In genomic region chr1:192799165-192799991, GRCm38 (mm10) we compare ENCODE assay signal across 8 mouse cellular contexts. TPM values are rescaled to one million over a fixed set of nuclear protein-coding genes. Genes with fewer than 3 reads are reported as not detected.
DNase-seq lines count a peak whose midpoint lies in the region; ATAC-seq and TF ChIP-seq lines count a peak whose summit lies in the region.

No protein-coding gene starts in this region.

- H3K4me1 ChIP-seq in heart, embryonic 15.5 days (replicated peaks) = peaks cover 34% of the 10 kb centered on the region
- H3K4me1 ChIP-seq in forebrain, postnatal 0 days (ENCODE audit: insufficient read depth) = no peaks in the 10 kb centered on the region

- no peaks in the 10 kb centered on the region for H3K27me3 ChIP-seq in heart, embryonic 15.5 days
- H3K27me3 ChIP-seq in forebrain, postnatal 0 days (ENCODE audit: insufficient read depth, low read length) = no peaks in the 10 kb centered on the region

- no peaks in the 10 kb centered on the region for H3K9me3 ChIP-seq in heart, embryonic 15.5 days (replicated peaks)
- no peaks in the 10 kb centered on the region for H3K9me3 ChIP-seq in forebrain, postnatal 0 days (ENCODE audit: low read length)

- ATAC-seq in heart, embryonic 15.5 days (replicated peaks; ENCODE audit: insufficient number of reproducible peaks, insufficient read depth, low FRiP score, low read depth) = no peak
- peak; percentile 86 for ATAC-seq in forebrain, postnatal 0 days
- ATAC-seq in megakaryocyte progenitor cell, adult 5-6 weeks (replicated peaks; ENCODE audit: poor library complexity) = peak; percentile 32

- peak overlapping the region; percentile 67 for H3K27ac ChIP-seq in heart, embryonic 15.5 days
- peak overlapping the region; percentile 29; the same call in 1 of the 2 replicates for H3K27ac ChIP-seq in forebrain, postnatal 0 days (ENCODE audit: low read depth, low read length)

- no peak overlapping the region for H3K4me3 ChIP-seq in heart, embryonic 15.5 days
- no peak overlapping the region for H3K4me3 ChIP-seq in forebrain, postnatal 0 days (ENCODE audit: low read depth, low read length)

- H3K4me2 ChIP-seq in heart, embryonic 15.5 days = no peak overlapping the region
- no peak overlapping the region for H3K4me2 ChIP-seq in forebrain, postnatal 0 days (ENCODE audit: low read depth)

- H3K36me3 ChIP-seq in heart, embryonic 15.5 days = no peaks in the 10 kb centered on the region
- H3K36me3 ChIP-seq in forebrain, postnatal 0 days (ENCODE audit: insufficient read depth) = no peaks in the 10 kb centered on the region

- H3K9ac ChIP-seq in heart, embryonic 15.5 days = no peak overlapping the region
- H3K9ac ChIP-seq in forebrain, postnatal 0 days = no peak overlapping the region

- no peak for TF ChIP-seq CTCF in forebrain, postnatal 0 days (IDR thresholded peaks at IDR 0.05; ENCODE audit: low read depth)

- 43% methylated on average over 10 of the region's 10 CpGs for WGBS in heart, embryonic 15.5 days
- WGBS in forebrain, postnatal 0 days = 18% methylated on average over 10 of the region's 10 CpGs

- DNase-seq in heart, adult 8-10 months (ENCODE audit: low spot score) = no peak
- peak; percentile 83 for DNase-seq in MN1 (ENCODE audit: low spot score)
- DNase-seq in forebrain, postnatal 0 days = no peak
- no peak for DNase-seq in frontal cortex, postnatal 36 days (ENCODE audit: low spot score in 2 of 2)
- no peak for DNase-seq in cerebellum, adult 9-11 months
- DNase-seq in cerebellum, postnatal 25 days = no peak

RNA-seq across cellular contexts. Expression of gene Hhat, which starts 28.4 kb away (rescaled TPM):
- polyA plus RNA-seq in heart, embryonic 15.5 days (2015; fragmentation: Nextera tagmentation; extraction: Ambion mirVana) = 5.5 and 6.8 TPM in 2 replicates
- total RNA-seq in heart, adult 8-10 months (2022) = 1 to 10 TPM; 2.1 to 3.6 (median 2.8) TPM
- total RNA-seq in forebrain, postnatal 0 days (2014; rRNA removed) = 2.6 and 2.8 TPM in 2 replicates
- polyA plus RNA-seq in forebrain, postnatal 0 days (2015; fragmentation: Nextera tagmentation; extraction: Ambion mirVana) = 1.8 TPM in 2 replicates
- total RNA-seq in megakaryocyte progenitor cell, adult 5-6 weeks (2015) = 1.5 and 2.0 TPM in 2 replicates
- 1.7 and 2.6 TPM in 2 replicates for total RNA-seq in megakaryocyte progenitor cell, adult 5-6 weeks (2017)

RNA-seq across cellular contexts. Expression of gene Sertad4, which starts 56.2 kb away (rescaled TPM):
- 12.3 and 15.1 TPM in 2 replicates for polyA plus RNA-seq in heart, embryonic 15.5 days (2015; fragmentation: Nextera tagmentation; extraction: Ambion mirVana)
- total RNA-seq in heart, adult 8-10 months (2022) = 1 to 10 TPM; 2.4 to 4.5 (median 3.1) TPM
- 10.7 and 14.2 TPM in 2 replicates for total RNA-seq in forebrain, postnatal 0 days (2014; rRNA removed)
- polyA plus RNA-seq in forebrain, postnatal 0 days (2015; fragmentation: Nextera tagmentation; extraction: Ambion mirVana) = 24.6 and 30.4 TPM in 2 replicates
- total RNA-seq in megakaryocyte progenitor cell, adult 5-6 weeks (2015) = not detected in 2 replicates
- total RNA-seq in megakaryocyte progenitor cell, adult 5-6 weeks (2017) = not detected in 2 replicates
